Mouse (Mus musculus): ENCODE results near the gene Cds2.
"Not testable (repeated sequence)": the region's sequence is repeated elsewhere in the genome, so short reads cannot be mapped to it uniquely, and the experiment has no call there.

Gene Cds2

GRCm38 (mm10) chr2:132262879-132263398 lies at the start of gene Cds2:
Gene Cds2 (plus strand): TSS chr2:132263148.
- peak; percentile 98 for DNase-seq (ENCODE audit: low spot score)

- no peak for DNase-seq (ENCODE audit: low spot score)
Observed at GRCm38 (mm10) chr2:132221611-132222073, 41.3 kb upstream of the Cds2 start.

- no peak for DNase-seq (ENCODE audit: low spot score)
Observed at GRCm38 (mm10) chr2:132224359-132224758, 38.6 kb upstream of the Cds2 start.

GRCm38 (mm10) chr2:132232413-132232945 lies 30.5 kb upstream of the Cds2 start:
- DNase-seq (ENCODE audit: low spot score) = no peak

- no peak for DNase-seq (ENCODE audit: low spot score)
Observed at GRCm38 (mm10) chr2:132233985-132234765, 28.8 kb upstream of the Cds2 start.

GRCm38 (mm10) chr2:132235291-132235690 lies 27.7 kb upstream of the Cds2 start:
- no peak for DNase-seq (ENCODE audit: low spot score)

GRCm38 (mm10) chr2:132235975-132236374 lies 27.0 kb upstream of the Cds2 start:
- DNase-seq (ENCODE audit: low spot score) = no peak

GRCm38 (mm10) chr2:132239434-132239833 lies 23.5 kb upstream of the Cds2 start:
- DNase-seq (ENCODE audit: low spot score) = not testable (repeated sequence)

- DNase-seq (ENCODE audit: low spot score) = peak; percentile 80
Observed at GRCm38 (mm10) chr2:132240457-132240856, 22.5 kb upstream of the Cds2 start.

- DNase-seq (ENCODE audit: low spot score) = no peak
Observed at GRCm38 (mm10) chr2:132243370-132243769, 19.6 kb upstream of the Cds2 start.

GRCm38 (mm10) chr2:132247539-132248313 lies 15.2 kb upstream of the Cds2 start, which contains the start of gene Tmem230:
Gene Tmem230 (minus strand): TSS chr2:132247807.
- peak; percentile 98 for DNase-seq (ENCODE audit: low spot score)

GRCm38 (mm10) chr2:132251911-132252310 lies 11.0 kb upstream of the Cds2 start:
- no peak for DNase-seq (ENCODE audit: low spot score)

GRCm38 (mm10) chr2:132252542-132253528 lies 10.1 kb upstream of the Cds2 start, which contains the start of gene Pcna:
Gene Pcna (minus strand): TSS chr2:132253314.
- peak; percentile 97 for DNase-seq (ENCODE audit: low spot score)

- DNase-seq (ENCODE audit: low spot score) = no peak
Observed at GRCm38 (mm10) chr2:132253603-132254002, 9.3 kb upstream of the Cds2 start.

GRCm38 (mm10) chr2:132257350-132258068 lies 5.4 kb upstream of the Cds2 start:
- DNase-seq (ENCODE audit: low spot score) = no peak

GRCm38 (mm10) chr2:132260601-132261000 lies 2.3 kb upstream of the Cds2 start:
- DNase-seq (ENCODE audit: low spot score) = no peak

- DNase-seq (ENCODE audit: low spot score) = no peak
Observed at GRCm38 (mm10) chr2:132262175-132262574, 773 bp upstream of the Cds2 start.

GRCm38 (mm10) chr2:132263421-132264265 lies 695 bp downstream of the Cds2 start:
- peak; percentile 53 for DNase-seq (ENCODE audit: low spot score)

- DNase-seq (ENCODE audit: low spot score) = no peak
Observed at GRCm38 (mm10) chr2:132264266-132264710, 1.3 kb downstream of the Cds2 start.

All from retina, embryonic 14.5 days (tissue).